Mouse (Mus musculus) T-cell, adult 2 months (primary cell): ENCODE results near the gene Ptpdc1.
A peak's percentile ranks its signal among the peaks of the same experiment; 100 is the strongest.

Experiments
- DNase-seq: peaks from one replicate; pipeline ENCODE4 v3.0.0; 2022; ENCODE audit warnings: low spot score

Gene Ptpdc1

DNA sequence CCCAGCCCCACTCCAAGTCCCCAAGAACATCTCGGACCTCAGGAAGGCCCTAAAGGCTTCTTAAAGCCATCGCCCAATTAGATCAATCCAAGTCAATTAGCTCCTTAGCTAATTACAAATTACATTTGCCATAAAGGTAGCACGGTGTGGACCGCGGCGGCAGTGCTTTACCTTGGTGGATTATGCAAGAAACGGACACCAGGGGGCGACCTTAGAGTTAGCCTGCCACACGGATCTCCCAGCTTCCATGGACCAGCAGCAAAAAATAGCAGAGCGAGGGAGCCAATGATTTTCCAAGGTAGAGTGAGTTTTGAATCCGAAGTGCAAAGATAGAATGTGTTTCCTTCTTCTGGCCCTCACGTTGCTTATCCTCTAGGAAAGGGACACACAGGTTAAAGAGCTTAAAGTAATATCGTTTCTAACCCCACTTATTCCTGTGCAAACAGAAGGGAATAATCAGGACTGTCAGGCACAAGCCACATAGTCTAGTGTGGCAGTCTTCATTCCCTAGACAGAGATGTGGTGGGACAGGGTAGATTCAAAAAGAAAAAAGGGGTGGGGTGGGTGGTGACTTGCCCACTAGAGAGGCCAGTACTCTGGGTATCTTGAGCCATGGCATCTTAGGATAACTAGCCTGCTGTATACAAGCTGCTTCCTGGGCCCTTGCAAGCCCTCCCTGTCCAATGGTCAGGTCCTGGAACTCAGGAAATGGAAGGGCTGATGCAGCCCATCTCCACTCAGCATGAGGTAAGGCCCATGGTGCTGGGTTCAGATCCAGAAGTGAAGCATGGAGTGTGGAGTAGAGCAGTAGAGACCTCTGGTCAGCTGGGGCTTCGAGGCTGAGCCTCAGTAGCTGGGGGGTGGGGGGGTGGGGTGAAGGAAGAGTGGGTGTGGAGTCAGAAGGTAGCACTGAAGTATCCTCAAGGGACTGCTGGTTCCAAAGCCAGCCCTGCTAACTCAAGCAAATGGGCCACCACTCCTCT, 28.6 kb upstream of the Ptpdc1 start:
- peak; percentile 24 for DNase-seq

DNA sequence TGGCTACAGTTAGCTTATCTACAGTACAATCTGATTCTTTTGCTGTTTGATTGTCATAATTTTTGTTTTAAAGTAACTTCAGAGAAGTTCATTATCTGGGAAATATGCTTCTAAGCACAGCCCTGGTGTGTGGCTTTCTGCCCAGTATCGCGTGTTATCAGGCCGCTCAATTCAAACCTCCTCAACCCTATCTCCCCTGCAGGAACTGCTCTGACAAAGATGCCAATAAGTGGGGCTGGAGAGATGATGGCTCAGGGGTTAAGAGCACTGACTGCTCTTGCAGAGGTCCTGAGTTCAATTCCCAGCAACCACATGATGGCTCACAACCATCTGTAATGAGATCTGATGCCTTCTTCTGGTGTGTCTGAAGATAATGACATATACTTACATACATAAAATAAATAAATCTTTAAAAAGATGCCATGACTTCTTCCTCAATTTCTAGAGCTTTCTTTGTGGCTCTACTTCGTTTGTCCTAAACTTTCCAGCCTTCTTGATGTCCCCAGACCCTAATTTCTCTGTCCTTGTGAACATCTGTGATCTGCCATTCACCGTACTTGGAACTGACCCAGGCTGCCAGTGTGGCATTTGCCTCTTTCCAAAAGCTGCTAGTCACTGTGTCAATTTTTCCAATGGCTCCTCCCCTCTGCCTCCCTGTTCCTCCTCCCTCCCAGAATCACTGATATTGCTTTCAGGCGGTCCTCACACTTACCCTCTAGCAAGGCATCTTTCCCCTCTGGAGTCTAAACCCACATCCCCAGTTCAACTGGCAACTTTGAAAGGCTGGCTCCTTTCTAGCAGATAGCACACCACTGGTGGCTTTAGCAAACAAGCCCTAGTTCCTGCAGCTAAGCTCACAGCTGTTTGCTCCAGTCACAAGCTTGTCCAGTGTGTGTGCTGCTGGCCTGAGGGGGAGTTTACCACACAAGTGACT, 25.9 kb upstream of the Ptpdc1 start:
- no peak for DNase-seq

DNA sequence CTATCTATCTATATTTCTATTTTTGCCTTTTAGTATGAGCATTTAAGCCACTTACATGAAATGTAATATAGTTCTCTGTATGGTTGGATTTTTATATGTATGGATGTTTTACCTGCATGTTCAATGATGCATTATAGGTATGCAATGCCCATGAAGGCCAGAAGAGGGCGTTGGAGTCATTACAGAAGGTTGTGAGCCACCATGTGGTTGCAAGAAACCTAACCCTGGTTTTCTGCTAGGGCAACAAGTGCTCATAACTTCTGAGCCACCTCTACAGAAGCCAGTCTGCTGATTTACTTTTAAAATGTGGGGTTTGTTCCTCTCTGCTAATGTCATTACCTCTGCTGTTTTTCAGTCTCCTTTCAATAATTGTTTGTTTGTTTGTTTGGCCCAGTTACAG, 25.2 kb upstream of the Ptpdc1 start:
- no peak for DNase-seq

DNA sequence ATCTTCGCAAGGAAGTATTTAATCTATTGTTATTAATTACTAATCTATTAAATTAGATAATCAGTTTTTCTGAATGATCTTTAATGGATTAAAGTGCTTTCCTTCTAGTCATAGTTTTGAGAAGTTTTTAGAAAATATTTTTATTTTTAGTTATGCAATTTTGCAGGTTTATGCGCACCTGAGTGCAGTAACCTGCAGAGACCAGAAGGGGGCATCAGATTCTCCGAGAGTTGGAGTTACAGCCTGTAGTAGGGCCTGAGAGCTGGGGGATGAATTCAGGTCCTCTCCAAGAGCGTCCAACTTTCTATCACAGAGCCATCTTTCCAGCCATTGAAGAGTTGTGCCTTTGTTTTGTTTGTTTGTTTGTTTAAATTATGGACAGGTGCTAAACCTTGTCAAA, 21.2 kb upstream of the Ptpdc1 start:
- no peak for DNase-seq

DNA sequence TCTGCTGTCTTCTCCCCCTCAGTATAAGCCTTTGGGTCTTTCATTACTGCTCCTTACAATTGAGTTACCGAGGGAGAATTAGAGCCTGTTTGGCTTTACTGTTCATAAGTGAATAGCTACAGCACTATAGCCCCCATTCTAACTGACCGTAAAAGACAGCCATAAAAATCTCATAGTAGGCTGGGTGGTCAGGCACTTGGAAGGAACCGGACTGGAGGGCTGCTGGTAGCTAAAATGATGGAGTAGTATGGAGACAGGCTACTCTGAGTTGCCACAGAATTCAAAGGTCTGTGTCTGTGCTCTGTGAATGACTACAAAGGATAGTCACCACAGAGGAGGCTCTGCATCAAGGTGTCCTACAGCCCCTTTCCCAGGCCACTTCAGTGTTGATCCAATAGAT, 18.5 kb upstream of the Ptpdc1 start:
- no peak for DNase-seq

DNA sequence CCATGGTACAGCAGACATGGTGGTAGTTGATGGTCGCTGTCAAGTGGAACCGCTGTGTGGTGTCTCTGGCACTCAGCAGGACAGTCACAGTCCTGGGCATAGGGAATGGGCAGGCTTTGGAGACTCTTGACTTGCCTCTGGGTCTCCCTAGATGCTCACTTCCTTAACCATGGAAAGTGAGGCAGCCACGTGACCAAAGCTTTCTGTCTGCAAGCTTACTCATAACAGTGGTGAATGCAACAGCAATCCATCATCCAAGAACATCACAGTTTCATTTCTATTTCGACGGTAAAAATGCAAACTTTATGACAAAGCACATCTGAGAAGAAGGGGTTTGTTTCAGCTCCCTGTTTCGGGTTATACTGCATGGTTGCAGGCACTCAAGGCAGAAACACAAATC, 17.6 kb upstream of the Ptpdc1 start:
- no peak for DNase-seq

DNA sequence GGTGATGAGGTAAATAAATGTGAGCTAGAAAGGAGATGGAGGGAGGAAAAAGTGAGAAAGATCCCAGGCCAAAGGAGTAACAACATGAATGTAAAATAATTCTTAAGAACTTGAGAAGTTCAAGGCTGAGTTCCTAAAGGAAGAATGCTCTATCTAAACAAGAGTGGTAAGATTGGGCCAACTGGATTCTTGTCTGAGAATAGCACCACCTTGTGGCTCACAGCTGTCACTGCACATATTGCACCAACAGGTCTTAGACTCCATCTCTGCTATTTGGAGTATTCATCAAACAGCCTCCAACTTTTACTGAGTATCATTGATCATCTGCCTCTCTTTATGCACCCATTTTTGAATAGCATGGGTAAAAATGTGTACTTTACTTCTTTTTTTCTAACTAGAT, 14.1 kb upstream of the Ptpdc1 start:
- peak; percentile 58 for DNase-seq

DNA sequence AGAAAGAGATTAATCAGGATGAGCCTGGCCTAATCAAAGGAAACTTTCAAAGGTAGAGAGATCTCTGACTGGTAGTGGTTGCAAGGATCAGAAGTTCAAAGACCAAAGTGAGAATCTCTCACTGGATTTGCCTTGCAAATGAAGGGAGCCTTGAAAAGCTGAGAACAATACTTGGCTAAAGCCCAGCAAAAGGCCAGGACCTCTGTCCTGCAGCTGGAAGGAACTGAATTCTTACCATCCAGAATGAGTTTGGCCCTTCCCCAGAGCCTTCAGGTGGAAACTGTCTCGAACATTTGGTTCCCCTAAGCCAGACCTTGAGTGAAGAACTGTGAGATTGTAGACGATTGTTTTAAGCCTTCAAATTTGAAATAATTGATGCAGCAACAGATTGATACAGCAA, 12.2 kb upstream of the Ptpdc1 start:
- DNase-seq: no peak

DNA sequence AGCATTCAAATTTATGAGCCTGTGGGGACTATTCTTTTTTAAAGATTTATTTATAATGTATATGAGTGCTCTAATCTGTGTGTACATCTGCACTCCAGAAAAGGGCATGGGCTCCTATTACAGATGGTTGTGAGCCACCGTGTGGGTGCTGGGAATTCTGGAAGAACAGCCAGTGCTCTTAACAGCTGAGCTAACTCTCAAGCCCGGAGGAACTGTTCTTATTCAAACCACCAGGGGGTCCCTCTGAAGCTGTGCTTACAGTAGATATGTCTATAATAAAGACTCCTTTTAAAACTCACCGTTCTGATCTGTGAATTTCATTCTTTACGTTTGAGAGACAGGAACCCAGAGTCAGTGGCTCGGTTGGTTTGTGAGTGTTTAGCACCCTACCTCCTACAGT, 6.2 kb upstream of the Ptpdc1 start:
- no peak for DNase-seq

DNA sequence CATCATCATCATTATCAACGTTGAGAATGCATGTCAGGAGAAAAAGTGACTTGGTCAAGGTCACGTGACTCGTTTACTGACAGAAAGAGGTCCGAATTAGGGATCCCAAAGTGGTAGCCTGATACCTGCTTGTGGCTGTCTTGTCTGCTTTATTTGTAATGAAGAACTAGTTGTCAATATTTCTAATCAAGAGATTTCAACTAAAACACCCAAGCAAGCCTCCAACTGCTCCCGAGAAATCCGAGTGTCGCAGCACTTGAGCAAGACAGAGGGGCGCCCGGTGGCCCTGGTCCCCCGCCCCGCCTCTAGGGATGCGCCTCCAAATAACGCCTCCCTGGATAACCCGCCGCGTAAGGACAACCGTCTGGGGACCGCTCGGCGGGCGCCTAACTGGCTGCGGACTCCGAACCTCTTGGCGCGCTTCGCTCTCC, 481 bp downstream of the Ptpdc1 start:
- no peak for DNase-seq

DNA sequence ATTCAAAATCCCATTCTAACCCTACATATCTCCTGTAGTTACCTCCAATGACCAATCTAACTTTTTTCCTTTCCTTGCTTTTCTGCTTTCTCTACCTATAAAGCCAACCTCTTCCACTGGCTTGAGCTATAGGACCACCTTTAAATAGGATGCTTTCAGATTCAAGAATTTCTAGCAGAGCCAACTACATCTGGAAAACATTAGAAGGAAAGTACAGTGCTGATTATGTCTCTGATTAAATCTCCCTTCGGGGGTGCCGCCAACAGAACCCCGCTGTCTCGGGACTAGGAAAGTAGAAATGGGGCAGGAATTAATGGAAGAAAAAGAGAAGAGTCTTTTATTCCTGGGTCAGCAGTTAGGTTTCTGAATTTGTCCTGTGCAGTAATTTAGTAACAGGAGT, 6.6 kb downstream of the Ptpdc1 start:
- DNase-seq: no peak

DNA sequence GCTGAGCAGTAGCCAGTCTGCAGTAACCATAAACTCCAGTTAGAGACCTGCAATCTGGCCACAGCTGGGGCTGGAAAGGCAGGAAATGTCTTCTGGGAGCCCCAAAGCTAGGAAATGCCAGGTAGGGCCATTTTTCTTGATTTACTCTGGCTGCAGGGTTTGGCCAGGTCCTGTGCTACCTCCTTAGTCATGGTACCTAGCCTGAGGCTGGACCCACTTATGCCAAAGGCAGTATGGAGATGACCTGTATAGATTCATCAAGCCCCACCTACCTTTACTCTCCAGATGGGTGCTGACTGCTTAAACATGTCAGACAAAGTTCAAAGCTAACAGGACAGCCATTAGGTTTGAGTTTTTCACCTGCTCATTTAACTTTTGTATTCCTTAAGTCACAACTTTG, 7.7 kb downstream of the Ptpdc1 start:
- DNase-seq: no peak

DNA sequence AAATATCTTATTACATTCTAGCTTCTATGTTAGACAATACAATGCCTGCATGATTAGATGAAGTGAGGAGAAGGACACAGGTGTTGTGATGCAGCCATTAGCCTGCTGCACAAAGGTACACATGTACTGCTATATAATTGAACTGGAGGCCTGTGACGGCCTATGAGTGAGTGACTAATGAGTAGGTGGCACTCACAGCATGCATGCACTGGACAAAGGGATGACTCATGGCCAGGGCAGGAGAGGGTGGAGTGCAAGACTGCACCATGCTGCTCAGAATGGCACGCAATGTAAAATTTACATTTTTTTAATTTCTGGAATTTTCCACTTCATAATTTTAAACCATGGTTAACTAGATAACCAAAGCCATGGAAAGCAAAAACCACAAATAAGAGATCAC, 10.9 kb downstream of the Ptpdc1 start:
- no peak for DNase-seq

DNA sequence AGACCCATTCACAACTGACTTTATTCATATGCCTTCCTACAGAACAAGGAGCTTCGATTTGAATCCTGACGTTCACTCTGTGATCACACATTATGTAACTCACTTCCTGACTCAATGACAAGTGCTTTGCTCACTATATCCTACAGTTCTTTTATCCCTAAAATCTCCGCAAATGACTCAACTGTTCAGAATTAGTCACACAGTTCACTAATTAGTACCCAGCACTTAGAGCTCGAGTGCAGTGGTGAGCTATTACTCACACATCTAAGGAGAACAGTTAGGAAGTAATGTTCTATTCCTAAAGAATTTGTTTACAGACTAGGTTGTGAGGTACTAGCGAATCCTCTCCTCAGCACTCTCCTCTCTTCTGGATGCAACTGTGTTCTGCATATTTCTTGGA, 16.4 kb downstream of the Ptpdc1 start:
- no peak for DNase-seq

DNA sequence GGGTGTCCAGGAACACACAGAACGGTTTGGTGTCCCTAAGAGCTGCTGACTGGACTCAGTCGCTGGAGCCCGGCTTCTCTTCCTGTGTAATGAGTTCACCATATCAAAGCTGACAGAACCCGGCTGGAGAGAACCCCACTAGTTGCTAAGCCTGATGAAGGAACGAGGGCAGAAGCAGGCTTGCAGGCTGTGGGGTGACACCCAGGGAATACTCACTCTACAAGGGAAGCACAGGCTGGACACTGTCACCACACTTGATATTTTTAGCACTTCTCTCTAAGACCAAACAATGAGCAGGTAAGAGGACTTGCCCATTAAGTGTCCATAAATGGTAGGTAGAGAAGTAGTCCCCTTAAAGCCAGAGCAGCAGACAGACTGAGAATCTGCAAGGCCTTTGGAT, 20.9 kb downstream of the Ptpdc1 start:
- no peak for DNase-seq

DNA sequence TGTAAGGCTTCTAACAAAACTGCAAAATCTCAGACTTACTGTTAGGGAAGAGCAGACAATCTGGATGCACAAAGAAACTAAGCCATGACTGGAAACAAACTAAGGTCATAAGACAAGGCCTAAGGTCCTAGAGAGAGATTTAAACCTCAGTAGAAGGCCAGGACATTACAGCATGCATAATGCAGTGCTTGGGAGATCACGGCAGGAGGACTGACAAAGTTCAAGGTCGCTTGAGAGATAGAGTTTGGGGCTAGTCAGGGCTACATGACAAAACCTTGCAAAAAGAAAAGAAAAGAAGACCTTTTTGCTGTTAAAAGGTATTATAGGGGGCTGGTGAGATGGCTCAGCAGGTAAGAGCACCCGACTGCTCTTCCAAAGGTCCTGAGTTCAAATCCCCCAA, 22.2 kb downstream of the Ptpdc1 start:
- no peak for DNase-seq

DNA sequence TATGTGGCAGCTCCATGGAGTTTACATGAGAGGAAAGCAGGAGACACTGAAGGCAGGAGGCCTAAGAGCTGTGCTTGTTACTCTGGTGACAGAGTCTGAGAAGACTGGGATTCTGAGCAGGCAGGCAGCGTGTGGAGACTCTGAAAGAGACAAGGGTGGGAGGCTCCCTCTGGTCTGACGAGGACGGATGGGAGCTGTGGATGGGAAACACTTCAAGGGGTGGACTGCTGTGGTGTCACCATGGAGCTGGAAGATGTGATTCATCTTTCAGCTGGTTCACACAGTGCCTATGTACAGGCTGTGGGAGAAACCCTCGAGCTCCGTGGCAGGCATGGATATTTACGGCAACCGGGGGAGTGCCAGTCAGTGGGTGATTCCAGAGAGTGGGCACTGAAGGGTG, 30.9 kb downstream of the Ptpdc1 start:
- no peak for DNase-seq

DNA sequence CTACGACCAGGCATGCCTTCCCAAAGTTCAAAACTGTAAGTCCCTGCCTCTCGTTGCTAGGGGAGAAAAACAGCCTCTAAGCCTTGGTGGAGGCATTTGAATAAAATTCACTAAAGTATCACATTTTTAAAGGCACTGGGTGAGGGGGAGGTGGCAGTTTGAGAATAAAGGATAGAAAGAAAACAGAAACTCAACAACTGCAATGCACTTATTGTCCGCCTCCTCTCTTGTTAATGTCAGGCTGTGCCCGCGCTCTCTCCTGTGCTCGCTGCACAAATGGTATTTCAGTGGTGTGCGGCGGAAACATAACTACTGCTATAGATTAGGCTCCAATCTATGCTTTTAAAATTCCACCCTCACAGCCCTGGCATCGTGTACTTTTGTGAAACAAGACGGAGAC, 31.4 kb downstream of the Ptpdc1 start:
- DNase-seq: no peak

DNA sequence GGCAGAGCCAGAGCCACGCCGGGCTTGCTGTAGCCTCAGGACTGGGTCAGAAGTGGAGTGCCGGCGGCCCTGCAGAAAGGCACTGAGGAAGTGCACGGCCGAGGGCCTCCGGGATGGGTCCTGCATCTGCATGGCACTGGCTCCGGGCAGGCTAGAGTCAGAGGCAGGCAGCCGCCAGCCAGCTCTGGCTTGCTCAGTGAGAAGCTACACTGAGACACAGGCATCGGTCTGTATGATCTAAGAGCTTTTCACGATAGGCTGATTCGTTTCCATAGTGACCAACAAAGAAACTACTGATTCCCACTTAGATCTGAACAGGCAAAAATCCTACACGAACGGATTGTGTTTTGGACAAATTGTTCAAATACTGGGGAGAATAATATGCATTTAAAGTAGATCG, 32.3 kb downstream of the Ptpdc1 start:
- no peak for DNase-seq

DNA sequence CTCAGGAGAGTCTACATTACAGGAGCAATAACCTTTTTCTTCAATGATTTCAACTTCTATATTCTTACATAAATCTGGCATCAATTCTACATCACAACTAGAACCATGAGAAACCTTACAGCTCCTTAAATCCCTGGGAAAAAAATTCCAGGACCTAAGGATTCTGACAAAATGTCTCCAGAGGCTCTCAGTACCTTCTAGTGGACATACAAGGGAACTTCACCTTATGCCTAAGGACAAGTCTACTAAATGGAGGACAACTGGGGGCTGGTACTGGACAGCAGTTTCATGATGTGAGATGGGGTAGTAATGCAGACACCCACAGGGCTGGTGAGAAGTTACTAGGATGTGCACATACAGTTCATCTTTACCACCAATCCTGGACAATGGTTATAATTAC, 34.7 kb downstream of the Ptpdc1 start:
- DNase-seq: no peak

DNA sequence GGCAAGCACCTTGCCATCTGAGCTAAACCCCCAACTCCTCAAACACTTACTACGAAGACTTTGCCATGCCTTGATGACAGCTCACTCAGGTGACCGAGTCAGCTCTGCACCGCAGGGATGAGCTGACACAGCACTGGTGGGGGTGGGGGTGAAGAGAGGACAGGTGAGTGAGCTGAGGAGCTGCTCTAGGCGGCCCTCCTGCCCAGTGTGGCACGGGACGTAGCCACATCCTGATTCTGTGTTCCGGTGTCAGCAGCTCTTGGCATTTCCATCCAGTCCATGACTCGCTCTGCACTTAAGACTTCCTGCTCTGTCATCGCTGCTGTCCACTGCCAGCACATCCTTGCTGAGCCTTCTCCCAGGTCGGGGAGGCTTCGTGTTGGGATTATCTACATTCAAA, 38.1 kb downstream of the Ptpdc1 start:
- DNase-seq: no peak

DNA sequence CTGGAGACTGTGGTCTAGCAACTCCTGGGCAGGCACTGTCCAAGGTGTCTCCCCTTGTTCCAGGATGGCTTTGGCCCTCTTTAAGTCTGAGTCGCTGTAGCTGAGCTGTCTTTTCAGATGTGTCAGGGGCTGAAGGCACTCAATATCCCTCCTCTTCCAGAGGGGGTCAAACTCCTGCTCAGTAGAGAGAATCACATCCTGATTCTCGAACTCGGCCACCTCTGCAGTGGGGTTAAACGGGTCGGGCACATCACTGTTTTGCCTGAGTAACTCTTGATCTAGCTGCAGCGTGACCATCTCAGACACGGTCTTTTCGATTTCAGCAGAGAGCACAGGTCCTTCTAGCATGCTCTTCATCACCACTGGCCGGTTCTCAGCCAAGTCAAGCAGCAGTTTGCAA, 39.0 kb downstream of the Ptpdc1 start:
- no peak for DNase-seq

DNA sequence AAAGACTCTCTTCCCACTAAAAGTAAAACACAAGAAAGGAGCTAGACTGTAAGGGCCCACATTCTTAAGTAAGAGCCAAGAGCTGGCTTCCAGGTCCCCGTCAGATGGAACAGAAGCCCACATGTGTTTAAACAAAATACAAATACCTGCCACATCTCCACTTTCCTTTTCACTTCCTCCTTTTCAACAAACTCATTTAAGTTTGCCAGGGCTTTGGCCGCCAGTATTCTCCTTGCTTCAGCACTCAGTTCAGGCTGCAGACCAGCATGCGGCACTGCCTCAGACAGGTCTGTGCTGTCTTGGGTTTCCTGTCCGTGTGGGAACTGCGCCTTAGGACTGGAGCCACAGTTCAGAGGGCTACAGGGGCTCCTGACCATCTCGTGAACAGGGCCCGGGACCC, 39.7 kb downstream of the Ptpdc1 start:
- DNase-seq: no peak
